Mouse (Mus musculus): Measurements from ENCODE around the gene Ier5. TPM values are rescaled to one million over a fixed set of nuclear protein-coding genes. Genes with fewer than 3 reads are reported as not detected.

Gene Ier5
- total RNA-seq, 1 experiment: 11.7 TPM

GRCm38 (mm10) chr1:155070561-155071286 lies 28.7 kb downstream of the Ier5 start:
- H3K4me3 ChIP-seq (ENCODE audit: insufficient read depth in 1 of 2, low read depth in 1 of 2, low read length in 2 of 2, poor library complexity in 1 of 2, severe bottlenecking in 1 of 2): no peak overlapping the region
- H3K27ac ChIP-seq (ENCODE audit: insufficient read depth, low read depth, low read length, poor library complexity, severe bottlenecking): no peak overlapping the region
- no peak overlapping the region for H3K9ac ChIP-seq (ENCODE audit: insufficient read depth, low read depth, low read length, poor library complexity, severe bottlenecking)
- no peaks in the 10 kb centered on the region for H3K36me3 ChIP-seq (ENCODE audit: control insufficient read depth, insufficient read depth, low read length, poor library complexity, severe bottlenecking)
- H3K9me3 ChIP-seq (ENCODE audit: control insufficient read depth, insufficient read depth, low read depth, low read length): no peaks in the 10 kb centered on the region
- no peak for DNase-seq (ENCODE audit: low read depth, low spot score)
- peaks cover 0 to 20% of the 10 kb centered on the region in 2 experiments; a peak in 1 of 4 replicates for H3K4me1 ChIP-seq (ENCODE audit: control insufficient read depth in 2 of 2, insufficient read depth in 2 of 2, low read length in 2 of 2, poor library complexity in 1 of 2)
- in situ Hi-C loops (cut with MboI; ENCODE audit: low sequenced_read_pairs in 2 of 2, unreplicated experiment in 2 of 2): no loop called here
- no peak for TF ChIP-seq MAFK (IDR thresholded peaks at IDR 0.05; ENCODE audit: insufficient read depth, low read depth, low read length)
- no peak for TF ChIP-seq ZC3H11A (IDR thresholded peaks at IDR 0.05; ENCODE audit: borderline replicate concordance, low read depth, low read length)
- TF ChIP-seq ZNF384 (IDR thresholded peaks at IDR 0.05; ENCODE audit: low read depth, low read length): no peak
- no peak for TF ChIP-seq HCFC1 (IDR thresholded peaks at IDR 0.05; ENCODE audit: borderline replicate concordance, insufficient read depth, low read length)
- no peak for TF ChIP-seq CHD2 (IDR thresholded peaks at IDR 0.05; ENCODE audit: low read depth, low read length)

GRCm38 (mm10) chr1:155069696-155070095 lies 29.7 kb downstream of the Ier5 start:
- peaks cover 0 to 17% of the 10 kb centered on the region in 2 experiments; a peak in 1 of 4 replicates for H3K4me1 ChIP-seq (ENCODE audit: control insufficient read depth in 2 of 2, insufficient read depth in 2 of 2, low read length in 2 of 2, poor library complexity in 1 of 2)
- TF ChIP-seq ZNF384 (IDR thresholded peaks at IDR 0.05; ENCODE audit: low read depth, low read length): no peak
- TF ChIP-seq ZC3H11A (IDR thresholded peaks at IDR 0.05; ENCODE audit: borderline replicate concordance, low read depth, low read length): no peak
- TF ChIP-seq MAFK (IDR thresholded peaks at IDR 0.05; ENCODE audit: insufficient read depth, low read depth, low read length): no peak
- TF ChIP-seq CHD2 (IDR thresholded peaks at IDR 0.05; ENCODE audit: low read depth, low read length): no peak
- no peak for TF ChIP-seq HCFC1 (IDR thresholded peaks at IDR 0.05; ENCODE audit: borderline replicate concordance, insufficient read depth, low read length)
- no peaks in the 10 kb centered on the region for H3K9me3 ChIP-seq (ENCODE audit: control insufficient read depth, insufficient read depth, low read depth, low read length)
- in situ Hi-C loops (cut with MboI; ENCODE audit: low sequenced_read_pairs in 2 of 2, unreplicated experiment in 2 of 2): no loop called here
- H3K36me3 ChIP-seq (ENCODE audit: control insufficient read depth, insufficient read depth, low read length, poor library complexity, severe bottlenecking): no peaks in the 10 kb centered on the region
- no peak for DNase-seq (ENCODE audit: low read depth, low spot score)
- no peak overlapping the region for H3K27ac ChIP-seq (ENCODE audit: insufficient read depth, low read depth, low read length, poor library complexity, severe bottlenecking)
- H3K4me3 ChIP-seq (ENCODE audit: insufficient read depth in 1 of 2, low read depth in 1 of 2, low read length in 2 of 2, poor library complexity in 1 of 2, severe bottlenecking in 1 of 2): no peak overlapping the region
- no peak overlapping the region for H3K9ac ChIP-seq (ENCODE audit: insufficient read depth, low read depth, low read length, poor library complexity, severe bottlenecking)

DNA sequence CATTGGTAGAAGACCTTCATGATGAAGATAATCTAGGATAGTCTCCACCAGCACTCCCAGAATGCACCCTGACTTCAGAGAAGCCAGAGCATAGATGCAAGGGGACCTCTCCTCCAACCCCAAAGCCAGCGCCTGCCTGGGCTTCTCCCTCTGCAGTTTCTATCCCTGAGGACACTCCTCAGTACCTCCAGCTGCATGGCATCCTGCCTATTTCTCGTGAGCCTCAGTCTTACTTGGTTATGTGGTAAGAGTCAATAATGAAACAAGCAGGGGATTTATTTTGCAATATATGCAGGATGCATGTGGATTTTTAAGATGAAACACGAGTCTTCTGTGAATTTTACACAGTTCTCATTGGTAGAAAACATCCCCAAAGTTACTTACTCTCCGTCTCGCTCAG lies 33.2 kb downstream of the Ier5 start:
- no peak overlapping the region for H3K9ac ChIP-seq (ENCODE audit: insufficient read depth, low read depth, low read length, poor library complexity, severe bottlenecking)
- in situ Hi-C loops (cut with MboI; ENCODE audit: low sequenced_read_pairs in 2 of 2, unreplicated experiment in 2 of 2): no loop called here
- H3K27ac ChIP-seq (ENCODE audit: insufficient read depth, low read depth, low read length, poor library complexity, severe bottlenecking): no peak overlapping the region
- TF ChIP-seq CHD2 (IDR thresholded peaks at IDR 0.05; ENCODE audit: low read depth, low read length) (no peak), ZC3H11A (IDR thresholded peaks at IDR 0.05; ENCODE audit: borderline replicate concordance, low read depth, low read length) (no peak), MAFK (IDR thresholded peaks at IDR 0.05; ENCODE audit: insufficient read depth, low read depth, low read length) (no peak), HCFC1 (IDR thresholded peaks at IDR 0.05; ENCODE audit: borderline replicate concordance, insufficient read depth, low read length) (no peak), ZNF384 (IDR thresholded peaks at IDR 0.05; ENCODE audit: low read depth, low read length) (no peak)
- H3K36me3 ChIP-seq (ENCODE audit: control insufficient read depth, insufficient read depth, low read length, poor library complexity, severe bottlenecking): no peaks in the 10 kb centered on the region
- no peak overlapping the region for H3K4me3 ChIP-seq (ENCODE audit: insufficient read depth in 1 of 2, low read depth in 1 of 2, low read length in 2 of 2, poor library complexity in 1 of 2, severe bottlenecking in 1 of 2)
- peaks cover 0 to 4% of the 10 kb centered on the region in 2 experiments; a peak in 1 of 4 replicates for H3K4me1 ChIP-seq (ENCODE audit: control insufficient read depth in 2 of 2, insufficient read depth in 2 of 2, low read length in 2 of 2, poor library complexity in 1 of 2)
- no peaks in the 10 kb centered on the region for H3K9me3 ChIP-seq (ENCODE audit: control insufficient read depth, insufficient read depth, low read depth, low read length)
- DNase-seq (ENCODE audit: low read depth, low spot score): no peak

GRCm38 (mm10) chr1:155065068-155065701 lies 34.3 kb downstream of the Ier5 start:
- Histone ChIP-seq H3K9ac (ENCODE audit: insufficient read depth, low read depth, low read length, poor library complexity, severe bottlenecking) (no peak overlapping the region), H3K36me3 (ENCODE audit: control insufficient read depth, insufficient read depth, low read length, poor library complexity, severe bottlenecking) (no peaks in the 10 kb centered on the region), H3K4me1 (ENCODE audit: control insufficient read depth in 2 of 2, insufficient read depth in 2 of 2, low read length in 2 of 2, poor library complexity in 1 of 2) (peaks cover 4% of the 10 kb centered on the region in 2 experiments; a peak in 2 of 4 replicates), H3K4me3 (ENCODE audit: insufficient read depth in 1 of 2, low read depth in 1 of 2, low read length in 2 of 2, poor library complexity in 1 of 2, severe bottlenecking in 1 of 2) (no peak overlapping the region), H3K27ac (ENCODE audit: insufficient read depth, low read depth, low read length, poor library complexity, severe bottlenecking) (no peak overlapping the region), H3K9me3 (ENCODE audit: control insufficient read depth, insufficient read depth, low read depth, low read length) (no peaks in the 10 kb centered on the region)
- DNase-seq (ENCODE audit: low read depth, low spot score): no peak
- TF ChIP-seq ZC3H11A (IDR thresholded peaks at IDR 0.05; ENCODE audit: borderline replicate concordance, low read depth, low read length) (no peak), MAFK (IDR thresholded peaks at IDR 0.05; ENCODE audit: insufficient read depth, low read depth, low read length) (no peak), HCFC1 (IDR thresholded peaks at IDR 0.05; ENCODE audit: borderline replicate concordance, insufficient read depth, low read length) (no peak), CHD2 (IDR thresholded peaks at IDR 0.05; ENCODE audit: low read depth, low read length) (no peak), ZNF384 (IDR thresholded peaks at IDR 0.05; ENCODE audit: low read depth, low read length) (no peak)
- in situ Hi-C loops (cut with MboI; ENCODE audit: low sequenced_read_pairs in 2 of 2, unreplicated experiment in 2 of 2): no loop called here
